Mouse (Mus musculus) cerebral cortex, adult 2 months (tissue): Measurements from ENCODE around the gene AY074887.

Experiments used
- WGBS: fragments of 180-500 bp; shearing (Covaris S2); methylation state at CpG from one replicate; pipeline ENCODE4 v1.1.7; 2018; 5-methylcytosine and 5-hydroxymethylcytosine counted together

The AY074887 gene

GRCm38 (mm10) chr9:54915576-54915975 lies 35.2 kb downstream of the AY074887 start:
- WGBS: 67% methylated on average over 7 of the region's 7 CpGs

- WGBS: 92% methylated on average over 5 of the region's 5 CpGs
These were observed 41.4 kb downstream of the AY074887 start for GRCm38 (mm10) chr9:54909446-54909845.
